Mouse (Mus musculus) left cerebral cortex, postnatal 25 days (tissue): Measurements from ENCODE around the gene Cideb. TPM values are rescaled to one million over a fixed set of nuclear protein-coding genes. Genes with fewer than 3 reads are reported as not detected.
A peak's percentile ranks its signal among the peaks of the same experiment; 100 is the strongest.

Experiments used
- DNase-seq, 2 experiments: peaks; one replicate each; pipeline ENCODE4 v3.0.0; 2022; ENCODE audit warnings: low spot score in 2 of 2, mixed read lengths in 1 of 2
- intact Hi-C: fragments of 180-260 bp; cut with DNase I; formaldehyde crosslinking; loops from one replicate; pipeline ENCODE4 v1.15.1; 2025
- total RNA-seq, 2 experiments: library from RNA; stranded (reverse); gene quantifications; 2 replicates each; pipeline ENCODE4 v1.2.3; 2021

The Cideb gene
- total RNA-seq, 2 experiments from 2014 or later, result 1.6 to 2.3 TPM

GRCm38 (mm10) chr14:55727889-55728685 lies 30.2 kb downstream of the Cideb start:
- intact Hi-C loops, result no loop called here
- no peak for DNase-seq

GRCm38 (mm10) chr14:55726261-55726660 lies 32.0 kb downstream of the Cideb start:
- no peak for DNase-seq
- intact Hi-C loops, result no loop called here

GRCm38 (mm10) chr14:55724411-55724871 lies 33.8 kb downstream of the Cideb start:
- DNase-seq, result no peak
- intact Hi-C loops, result loop anchor here (5.0 kb wide), 1 partner anchor 42 kb away; the partner anchor contains the start of gene Tinf2

GRCm38 (mm10) chr14:55723433-55723832 lies 34.8 kb downstream of the Cideb start:
- intact Hi-C loops, result loop anchor here (2.0 to 5.0 kb wide), 2 partner anchors 19 to 41 kb away; partner anchors contain the start of gene Tinf2
- DNase-seq, result no peak

GRCm38 (mm10) chr14:55722438-55722945 lies 35.8 kb downstream of the Cideb start:
- intact Hi-C loops, result loop anchor here (2.0 to 5.0 kb wide), 2 partner anchors 20 to 40 kb away; partner anchors contain the start of gene Tinf2
- DNase-seq, result no peak

- intact Hi-C loops, result loop anchor here (2.0 to 5.0 kb wide), 2 partner anchors 21 to 40 kb away; partner anchors contain the start of gene Tinf2
- peak; percentile 93 to 94 for DNase-seq
These were observed 36.4 kb downstream of the Cideb start, which contains the start of gene Rabggta for GRCm38 (mm10) chr14:55721700-55722437. Gene Rabggta (minus strand): TSS chr14:55722263.

- no peak for DNase-seq
- intact Hi-C loops, result loop anchor here (5.0 kb wide), 1 partner anchor 39 kb away; the partner anchor contains the start of gene Tinf2
These were observed 37.2 kb downstream of the Cideb start for GRCm38 (mm10) chr14:55721076-55721475.

- no peak for DNase-seq
- intact Hi-C loops, result loop anchor here (5.0 kb wide), 1 partner anchor 38 kb away; the partner anchor contains the start of gene Tinf2
These were observed 37.6 kb downstream of the Cideb start for GRCm38 (mm10) chr14:55720666-55721065.

- DNase-seq, result peak in 1 of 2 experiments; percentile 24
- intact Hi-C loops, result loop anchor here (5.0 kb wide), 1 partner anchor 37 kb away; the partner anchor contains the start of gene Tinf2
These were observed 38.5 kb downstream of the Cideb start for GRCm38 (mm10) chr14:55719737-55720136.

- intact Hi-C loops, result no loop called here
- no peak for DNase-seq
These were observed 41.4 kb downstream of the Cideb start for GRCm38 (mm10) chr14:55716884-55717283.

- DNase-seq, result no peak
- intact Hi-C loops, result no loop called here
These were observed 42.0 kb downstream of the Cideb start for GRCm38 (mm10) chr14:55716271-55716670.

GRCm38 (mm10) chr14:55714893-55715292 lies 43.4 kb downstream of the Cideb start:
- DNase-seq, result no peak
- intact Hi-C loops, result no loop called here

- no peak for DNase-seq
- intact Hi-C loops, result no loop called here
These were observed 44.5 kb downstream of the Cideb start, which contains the start of gene Tgm1 for GRCm38 (mm10) chr14:55713729-55714122. Gene Tgm1 (minus strand): TSS chr14:55713926.

- intact Hi-C loops, result no loop called here
- no peak for DNase-seq
These were observed 45.1 kb downstream of the Cideb start for GRCm38 (mm10) chr14:55713007-55713728.

- intact Hi-C loops, result no loop called here
- no peak for DNase-seq
These were observed 46.5 kb downstream of the Cideb start for GRCm38 (mm10) chr14:55711786-55712185.

- DNase-seq, result no peak
- intact Hi-C loops, result loop anchor here (10.0 kb wide), 1 partner anchor 125 kb away; no protein-coding TSS in a partner anchor
These were observed 48.7 kb downstream of the Cideb start for GRCm38 (mm10) chr14:55709509-55709908.

- intact Hi-C loops, result loop anchor here (10.0 kb wide), 1 partner anchor 127 kb away; no protein-coding TSS in a partner anchor
- DNase-seq, result no peak
These were observed 50.9 kb downstream of the Cideb start for GRCm38 (mm10) chr14:55707397-55707796.

- intact Hi-C loops, result loop anchor here (10.0 kb wide), 1 partner anchor 129 kb away; no protein-coding TSS in a partner anchor
- no peak for DNase-seq
These were observed 52.1 kb downstream of the Cideb start for GRCm38 (mm10) chr14:55706051-55706600.
